Mouse (Mus musculus) heart, embryonic 12.5 days (tissue): ENCODE data around the gene Tmem51. TPM values are rescaled to one million over a fixed set of nuclear protein-coding genes. Genes with fewer than 3 reads are reported as not detected.

Experiments
- ATAC-seq: fragments of 200-750 bp; cut with Nextera tagmentation; 2 replicates; pipeline ENCODE4 v1.8.0; 2017; ENCODE audit warnings: moderate TSS enrichment, moderate library complexity; ENCODE audit not compliant: insufficient number of reproducible peaks, low FRiP score
- H3K27ac ChIP-seq: fragments of 300-500 bp; sonication (generic); 2 replicates; pipeline ENCODE4 v1.5.1; 2016; ENCODE audit warnings: mild to moderate bottlenecking, moderate library complexity; ENCODE audit not compliant: poor library complexity, severe bottlenecking
- H3K27me3 ChIP-seq: fragments of 300-500 bp; sonication (generic); replicated peaks from 2 replicates; pipeline ENCODE4 v1.6.1; 2016; ENCODE audit warnings: mild to moderate bottlenecking, moderate library complexity
- H3K36me3 ChIP-seq: fragments of 300-500 bp; sonication (generic); 2 replicates; pipeline ENCODE4 v1.6.1; 2016; ENCODE audit warnings: mild to moderate bottlenecking, moderate library complexity
- H3K4me1 ChIP-seq: fragments of 300-500 bp; sonication (generic); replicated peaks from 2 replicates; pipeline ENCODE4 v1.6.1; 2016; ENCODE audit warnings: mild to moderate bottlenecking
- H3K4me2 ChIP-seq: fragments of 300-500 bp; sonication (generic); 2 replicates; pipeline ENCODE4 v1.6.1; 2016; ENCODE audit warnings: mild to moderate bottlenecking, moderate library complexity
- H3K4me3 ChIP-seq: fragments of 300-500 bp; sonication (generic); 2 replicates; pipeline ENCODE4 v1.5.1; 2016; ENCODE audit warnings: mild to moderate bottlenecking
- H3K9ac ChIP-seq: fragments of 300-500 bp; sonication (generic); 2 replicates; pipeline ENCODE4 v1.6.1; 2016; ENCODE audit warnings: mild to moderate bottlenecking, moderate library complexity
- H3K9me3 ChIP-seq: fragments of 300-500 bp; sonication (generic); replicated peaks from 2 replicates; pipeline ENCODE4 v1.6.1; 2016; ENCODE audit warnings: mild to moderate bottlenecking, moderate library complexity
- WGBS: fragments of 180-500 bp; shearing (Covaris S2); methylation state at CpG from one replicate; pipeline ENCODE4 v1.1.7; 2016; 5-methylcytosine and 5-hydroxymethylcytosine counted together
- polyA plus RNA-seq: library from polyadenylated mRNA; unstranded; fragments of >200 nt; fragmentation: Nextera tagmentation; extraction: Ambion mirVana; gene quantifications from 2 replicates; pipeline ENCODE4 v1.2.1, GENCODE M21; 2016

Gene Tmem51
- polyA plus RNA-seq, 1 experiment from 2014 or later: 28.3 TPM

DNA sequence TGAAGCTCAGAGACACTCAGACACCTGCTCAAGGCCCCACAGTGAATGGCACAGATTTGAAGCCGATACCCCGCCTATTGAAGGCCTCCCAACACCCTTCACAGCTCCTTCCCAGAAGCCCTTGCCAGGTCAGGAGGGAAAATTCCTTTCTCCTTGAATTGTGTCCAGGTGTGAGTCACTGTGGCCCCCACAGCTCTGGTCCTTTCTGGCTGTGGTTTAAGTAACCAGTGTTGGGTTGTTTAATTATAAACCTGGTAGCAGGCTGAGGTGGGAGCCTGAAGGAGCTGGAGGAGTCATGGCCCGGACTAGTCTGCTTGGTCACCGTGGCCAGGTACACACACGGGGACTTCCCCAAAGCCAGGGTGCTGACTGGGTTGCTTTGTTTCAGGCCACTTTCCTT is 37.1 kb downstream of the Tmem51 start:
- no peak overlapping the region for H3K27ac ChIP-seq
- H3K4me3 ChIP-seq: no peak overlapping the region
- H3K4me1 ChIP-seq: peaks cover 53% of the 10 kb centered on the region
- 92% methylated on average over 5 of the region's 5 CpGs for WGBS
- H3K9me3 ChIP-seq: no peaks in the 10 kb centered on the region
- H3K9ac ChIP-seq: no peak overlapping the region
- H3K27me3 ChIP-seq: no peaks in the 10 kb centered on the region
- no peaks in the 10 kb centered on the region for H3K36me3 ChIP-seq
- ATAC-seq: no peak
- H3K4me2 ChIP-seq: no peak overlapping the region

GRCm38 (mm10) chr4:142046496-142046895 is 37.6 kb downstream of the Tmem51 start:
- H3K9ac ChIP-seq: no peak overlapping the region
- H3K4me1 ChIP-seq: peaks cover 56% of the 10 kb centered on the region
- H3K27ac ChIP-seq: no peak overlapping the region

GRCm38 (mm10) chr4:142045595-142046163 is 38.4 kb downstream of the Tmem51 start:
- no peak for ATAC-seq
- H3K4me1 ChIP-seq: peaks cover 57% of the 10 kb centered on the region
- WGBS: 68% methylated on average over 14 of the region's 14 CpGs

More at GRCm38 (mm10) chr4:142046496-142046895, 37.6 kb downstream of the Tmem51 start:
- H3K4me2 ChIP-seq: no peak overlapping the region
- no peaks in the 10 kb centered on the region for H3K36me3 ChIP-seq
- H3K4me3 ChIP-seq: no peak overlapping the region
- no peaks in the 10 kb centered on the region for H3K9me3 ChIP-seq
- H3K27me3 ChIP-seq: no peaks in the 10 kb centered on the region
- ATAC-seq: no peak
- 76% methylated on average over 7 of the region's 7 CpGs for WGBS

DNA sequence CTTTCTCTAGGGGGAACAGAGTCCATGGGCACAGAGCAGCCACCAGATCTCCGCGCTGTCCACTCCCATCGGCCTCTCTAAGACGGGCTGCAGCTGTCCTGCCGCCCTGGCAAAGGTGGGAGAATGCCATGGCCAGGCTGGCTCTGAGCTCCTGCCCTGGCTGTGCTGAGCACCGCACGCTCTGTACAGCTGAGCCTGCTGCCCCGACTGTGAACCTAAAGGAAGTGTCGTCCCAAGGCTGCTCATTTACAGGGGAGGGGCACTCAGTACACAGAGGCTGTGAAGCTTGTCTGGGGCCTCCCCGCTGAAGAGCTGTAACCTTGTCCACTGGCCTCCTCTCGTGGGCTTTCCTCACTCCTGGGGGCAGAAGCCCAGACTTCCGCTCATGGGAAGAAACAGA is 39.7 kb downstream of the Tmem51 start:
- H3K27ac ChIP-seq: peak overlapping the region; percentile 19
- ATAC-seq: peak; percentile 41; the same call in 1 of the 2 replicates
- H3K9ac ChIP-seq: peak overlapping the region; percentile 2; the same call in 1 of the 2 replicates
- no peaks in the 10 kb centered on the region for H3K9me3 ChIP-seq
- no peaks in the 10 kb centered on the region for H3K27me3 ChIP-seq
- no peak overlapping the region for H3K4me2 ChIP-seq
- 43% methylated on average over 12 of the region's 12 CpGs for WGBS
- H3K4me1 ChIP-seq: peaks cover 69% of the 10 kb centered on the region
- H3K36me3 ChIP-seq: no peaks in the 10 kb centered on the region
- no peak overlapping the region for H3K4me3 ChIP-seq

More at GRCm38 (mm10) chr4:142045595-142046163, 38.4 kb downstream of the Tmem51 start:
- Histone ChIP-seq H3K27ac (no peak overlapping the region), H3K9me3 (no peaks in the 10 kb centered on the region), H3K4me3 (no peak overlapping the region), H3K36me3 (no peaks in the 10 kb centered on the region), H3K4me2 (no peak overlapping the region), H3K27me3 (no peaks in the 10 kb centered on the region), H3K9ac (no peak overlapping the region)

- Histone ChIP-seq H3K9me3 (no peaks in the 10 kb centered on the region), H3K4me1 (peaks cover 63% of the 10 kb centered on the region), H3K36me3 (peaks cover 18% of the 10 kb centered on the region; the same call in 1 of the 2 replicates), H3K4me3 (no peak overlapping the region), H3K9ac (no peak overlapping the region), H3K27me3 (no peaks in the 10 kb centered on the region), H3K4me2 (no peak overlapping the region), H3K27ac (peak overlapping the region; percentile 91)
- 34% methylated on average over 9 of the region's 9 CpGs for WGBS
- ATAC-seq: peak; percentile 74
Observed at GRCm38 (mm10) chr4:142039662-142040353, 44.3 kb downstream of the Tmem51 start.

DNA sequence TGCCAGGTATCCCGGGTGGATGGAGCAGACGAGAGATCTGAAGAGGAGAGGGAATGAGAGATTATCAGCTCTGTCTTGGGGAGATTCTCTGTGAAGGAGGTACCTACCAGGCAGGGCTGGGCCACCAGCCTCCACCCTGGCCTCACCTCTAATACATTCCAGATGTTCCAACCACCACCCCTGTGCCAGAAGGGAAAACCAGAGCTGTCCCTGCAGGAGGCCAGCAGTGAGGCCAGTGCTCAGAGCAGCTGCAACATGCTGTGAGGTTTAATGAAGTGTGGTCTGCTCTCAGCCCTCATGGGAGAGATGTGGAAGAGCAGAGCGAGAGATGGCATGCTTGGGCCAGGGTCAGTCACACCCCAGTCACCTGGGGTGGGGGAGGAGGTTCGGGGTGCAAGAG is 46.2 kb downstream of the Tmem51 start:
- no peak overlapping the region for H3K4me2 ChIP-seq
- no peak overlapping the region for H3K27ac ChIP-seq
- no peak overlapping the region for H3K9ac ChIP-seq
- H3K4me3 ChIP-seq: no peak overlapping the region
- no peaks in the 10 kb centered on the region for H3K9me3 ChIP-seq
- no peak for ATAC-seq
- H3K36me3 ChIP-seq: peaks cover 18% of the 10 kb centered on the region; the same call in 1 of the 2 replicates
- WGBS: 49% methylated on average over 4 of the region's 4 CpGs
- peaks cover 46% of the 10 kb centered on the region for H3K4me1 ChIP-seq
- no peaks in the 10 kb centered on the region for H3K27me3 ChIP-seq

DNA sequence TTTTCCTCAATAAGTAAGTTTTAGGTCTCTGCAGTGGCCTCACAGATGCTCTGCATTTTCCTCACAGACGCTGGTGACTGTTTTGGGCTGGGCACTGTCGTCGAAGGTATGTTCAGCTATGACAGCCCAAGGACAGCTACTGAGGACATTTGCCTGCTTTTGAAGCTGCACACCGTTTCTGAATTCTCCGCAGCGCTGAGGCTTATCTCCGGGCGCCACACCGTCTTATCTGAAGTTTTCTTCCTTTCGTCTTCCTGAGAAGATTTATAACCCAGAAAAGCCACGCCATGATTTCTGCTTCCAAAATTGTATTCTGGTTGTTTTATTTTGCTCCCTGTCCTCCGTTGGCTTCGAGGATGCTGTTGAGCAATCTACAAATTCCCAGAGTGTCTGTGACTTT is 55.6 kb downstream of the Tmem51 start:
- no peak overlapping the region for H3K9ac ChIP-seq
- no peaks in the 10 kb centered on the region for H3K27me3 ChIP-seq
- H3K9me3 ChIP-seq: no peaks in the 10 kb centered on the region
- H3K4me3 ChIP-seq: no peak overlapping the region
- peaks cover 23% of the 10 kb centered on the region for H3K36me3 ChIP-seq
- no peak overlapping the region for H3K27ac ChIP-seq
- 11% methylated on average over 13 of the region's 13 CpGs for WGBS
- no peak for ATAC-seq
- H3K4me1 ChIP-seq: peaks cover 5% of the 10 kb centered on the region; the same call in 1 of the 2 replicates
- H3K4me2 ChIP-seq: peak overlapping the region; percentile 39

- H3K9ac ChIP-seq: no peak overlapping the region
- H3K4me1 ChIP-seq: peaks cover 5% of the 10 kb centered on the region; the same call in 1 of the 2 replicates
- H3K36me3 ChIP-seq: peaks cover 16% of the 10 kb centered on the region
- no peak overlapping the region for H3K4me2 ChIP-seq
- ATAC-seq: no peak
- no peak overlapping the region for H3K4me3 ChIP-seq
- no peaks in the 10 kb centered on the region for H3K9me3 ChIP-seq
- H3K27me3 ChIP-seq: no peaks in the 10 kb centered on the region
- H3K27ac ChIP-seq: no peak overlapping the region
- WGBS: 53% methylated on average over 2 of the region's 2 CpGs
Observed at GRCm38 (mm10) chr4:142026965-142027364, 57.1 kb downstream of the Tmem51 start.

DNA sequence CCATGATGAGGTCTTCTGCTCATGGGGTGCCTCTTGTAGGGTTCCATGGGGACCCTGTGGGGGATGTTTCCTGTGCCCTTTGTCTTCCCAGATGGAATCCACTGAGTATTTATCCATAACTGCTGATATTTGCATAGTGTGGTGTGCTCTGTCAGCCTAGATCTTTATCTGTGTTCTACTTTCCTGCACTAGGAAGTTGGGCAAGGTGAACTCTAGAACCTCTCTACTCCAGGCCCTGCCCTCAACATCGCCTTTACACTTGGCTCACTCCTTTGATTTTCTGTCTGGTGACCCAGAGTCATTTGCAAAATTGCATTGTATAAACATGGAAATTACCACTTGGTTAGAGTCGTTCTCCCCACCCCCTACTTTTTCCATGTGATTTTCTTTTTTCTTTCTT is 59.6 kb downstream of the Tmem51 start:
- Histone ChIP-seq H3K27me3 (no peaks in the 10 kb centered on the region), H3K9me3 (no peaks in the 10 kb centered on the region), H3K36me3 (no peaks in the 10 kb centered on the region), H3K27ac (no peak overlapping the region), H3K4me3 (no peak overlapping the region), H3K9ac (no peak overlapping the region), H3K4me1 (peaks cover 5% of the 10 kb centered on the region; the same call in 1 of the 2 replicates), H3K4me2 (no peak overlapping the region)
- WGBS: 88% methylated on average over 2 of the region's 2 CpGs
- ATAC-seq: no peak

- no peaks in the 10 kb centered on the region for H3K36me3 ChIP-seq
- H3K27me3 ChIP-seq: no peaks in the 10 kb centered on the region
- ATAC-seq: no peak
- H3K4me2 ChIP-seq: no peak overlapping the region
- no peaks in the 10 kb centered on the region for H3K9me3 ChIP-seq
- peaks cover 1% of the 10 kb centered on the region for H3K4me1 ChIP-seq
- H3K9ac ChIP-seq: no peak overlapping the region
- no peak overlapping the region for H3K4me3 ChIP-seq
- H3K27ac ChIP-seq: no peak overlapping the region
- 73% methylated on average over 4 of the region's 4 CpGs for WGBS
Observed at GRCm38 (mm10) chr4:142023166-142023565, 60.9 kb downstream of the Tmem51 start.

- H3K9ac ChIP-seq: no peak overlapping the region; the same call in 1 of the 2 replicates
- H3K27me3 ChIP-seq: peaks cover 19% of the 10 kb centered on the region
Observed at GRCm38 (mm10) chr4:142017686-142018085, 66.4 kb downstream of the Tmem51 start.

More at GRCm38 (mm10) chr4:142017686-142018085, 66.4 kb downstream of the Tmem51 start:
- Histone ChIP-seq H3K4me2 (peak overlapping the region; percentile 48), H3K4me1 (peaks cover 35% of the 10 kb centered on the region), H3K27ac (peak overlapping the region; percentile 39; the same call in 1 of the 2 replicates), H3K9me3 (no peaks in the 10 kb centered on the region), H3K4me3 (no peak overlapping the region), H3K36me3 (no peaks in the 10 kb centered on the region)
- WGBS: 4% methylated on average over 15 of the region's 15 CpGs
- ATAC-seq: peak; percentile 86
